21 mouse cellular contexts compared by ENCODE assay signal in the genomic region with DNA sequence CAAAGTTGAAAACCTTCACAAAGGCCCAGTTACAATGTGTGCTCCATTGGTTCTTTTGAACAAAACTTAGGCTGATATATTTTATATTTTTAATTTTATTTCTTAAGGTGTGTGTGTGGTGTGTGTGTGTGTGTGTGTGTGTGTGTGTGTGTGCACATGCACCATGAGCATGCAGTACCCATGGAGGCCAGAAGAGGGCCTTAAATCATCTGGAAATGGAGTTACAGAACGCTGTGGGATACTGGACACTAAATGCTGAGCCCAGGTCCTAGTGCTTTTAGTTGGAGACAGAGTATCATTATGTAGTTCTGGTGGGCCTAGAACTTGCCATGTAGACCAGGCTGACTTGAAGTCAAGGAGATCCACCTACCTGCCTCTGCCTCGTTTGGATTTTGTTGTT. TPM values are rescaled to one million over a fixed set of nuclear protein-coding genes. Genes with fewer than 3 reads are reported as not detected.
A peak's percentile ranks its signal among the peaks of the same experiment; 100 is the strongest.
DNase-seq lines count a peak whose midpoint lies in the region; ATAC-seq and TF ChIP-seq lines count a peak whose summit lies in the region.
"Had no signal": no experiment of that assay in that cellular context is flagged by ENCODE, and none has a peak within 500 bp of the region (broad histone marks: within the 10 kb centered on the region; RNA-seq: fewer than 3 reads in every experiment).

No protein-coding gene starts in this region.

- no peak overlapping the region for H3K4me2 ChIP-seq in lung, embryonic 14.5 days
- no peak overlapping the region for H3K4me2 ChIP-seq in intestine, embryonic 14.5 days (ENCODE audit: low read length)
- H3K4me2 ChIP-seq in liver, embryonic 14.5 days (ENCODE audit: low read depth), result no peak overlapping the region
- H3K4me2 ChIP-seq: forebrain, embryonic 15.5 days; heart, embryonic 11.5 days; hindbrain, embryonic 13.5 days had no signal

- H3K27ac ChIP-seq in lung, embryonic 14.5 days (ENCODE audit: low read depth), result peak overlapping the region; percentile 38; the same call in 1 of the 2 replicates
- H3K27ac ChIP-seq in intestine, embryonic 14.5 days (ENCODE audit: low read depth), result peak overlapping the region; percentile 43
- no peak overlapping the region for H3K27ac ChIP-seq in liver, embryonic 14.5 days
- H3K27ac ChIP-seq in thymus, adult 2 months (ENCODE audit: control insufficient read depth, insufficient read depth, low read length), result no peak overlapping the region
- H3K27ac ChIP-seq: forebrain, embryonic 15.5 days; hindbrain, embryonic 13.5 days; kidney, postnatal 0 days; layer of hippocampus, adult 2 months; midbrain, embryonic 10.5 days had no signal

- H3K9ac ChIP-seq in lung, embryonic 14.5 days, result no peak overlapping the region
- H3K9ac ChIP-seq in intestine, embryonic 14.5 days (ENCODE audit: low read length), result no peak overlapping the region
- H3K9ac ChIP-seq in liver, embryonic 14.5 days (replicated peaks), result no peak overlapping the region
- H3K9ac ChIP-seq: forebrain, embryonic 15.5 days; hindbrain, embryonic 13.5 days had no signal

- no peaks in the 10 kb centered on the region for H3K9me3 ChIP-seq in lung, embryonic 14.5 days (ENCODE audit: low read depth, low read length)
- H3K9me3 ChIP-seq in intestine, embryonic 14.5 days (ENCODE audit: control insufficient read depth, low read length), result peaks cover 3% of the 10 kb centered on the region
- no peaks in the 10 kb centered on the region; the same call in 1 of the 2 replicates for H3K9me3 ChIP-seq in liver, embryonic 14.5 days (ENCODE audit: control insufficient read depth, low read length)
- H3K9me3 ChIP-seq: forebrain, embryonic 15.5 days had no signal

- DNase-seq in lung, embryonic 14.5 days, result no peak
- no peak for DNase-seq in lung, postnatal 4 days
- no peak for DNase-seq in intestine, embryonic 14.5 days (ENCODE audit: low spot score)
- DNase-seq in liver, embryonic 14.5 days (ENCODE audit: low read depth in 3 of 3, low spot score in 3 of 3), result no peak
- no peak for DNase-seq in natural killer cell, adult 2 months (ENCODE audit: low spot score in 2 of 2)
- DNase-seq in layer of hippocampus, postnatal 25 days (ENCODE audit: extremely low spot score in 1 of 2, low spot score in 1 of 2), result no peak
- no peak for DNase-seq in thymus, adult 2 months
- DNase-seq: adrenal gland, postnatal 25 days; cerebellum, adult 11 months; cerebellum, postnatal 25 days; embryo, embryonic 11 days; gastrocnemius, postnatal 36 days; kidney, adult 18-20 months; right cerebral cortex, postnatal 25 days had no signal

- no peak for TF ChIP-seq POLR2A in thymus, adult 2 months (IDR thresholded peaks at IDR 0.05; ENCODE audit: control insufficient read depth, extremely low read depth, insufficient read depth, low read length, poor library complexity)

- ATAC-seq in lung, embryonic 14.5 days (ENCODE audit: insufficient read depth), result no peak
- no peak for ATAC-seq in intestine, embryonic 14.5 days (replicated peaks; ENCODE audit: low FRiP score, low TSS enrichment, low read depth)
- ATAC-seq in liver, embryonic 14.5 days (ENCODE audit: insufficient read depth), result no peak
- ATAC-seq: activated CD4-positive, CD25-positive, alpha-beta regulatory T cell, adult 4 months; forebrain, embryonic 15.5 days had no signal

- 78% methylated on average over 2 of the region's 2 CpGs for WGBS in lung, embryonic 14.5 days
- 81% methylated on average over 2 of the region's 2 CpGs for WGBS in intestine, embryonic 14.5 days
- WGBS in liver, embryonic 14.5 days (ENCODE audit: insufficient replicate concordance), result 63% methylated on average over 2 of the region's 2 CpGs
- 91% methylated on average over 2 of the region's 2 CpGs for WGBS in thymus, adult 2 months

- peaks cover 29% of the 10 kb centered on the region for H3K4me1 ChIP-seq in lung, embryonic 14.5 days (ENCODE audit: insufficient read depth)
- peaks cover 19% of the 10 kb centered on the region for H3K4me1 ChIP-seq in intestine, embryonic 14.5 days (replicated peaks; ENCODE audit: control insufficient read depth, insufficient read depth, low read length)
- peaks cover 6 to 12% of the 10 kb centered on the region in 2 experiments for H3K4me1 ChIP-seq in liver, embryonic 14.5 days (replicated peaks; ENCODE audit: control insufficient read depth in 2 of 2, insufficient read depth in 2 of 2, low read length in 1 of 2)
- H3K4me1 ChIP-seq in thymus, adult 2 months (replicated peaks; ENCODE audit: control insufficient read depth, insufficient read depth, low read length), result no peaks in the 10 kb centered on the region
- H3K4me1 ChIP-seq: forebrain, embryonic 15.5 days had no signal

- no peak overlapping the region for H3K4me3 ChIP-seq in lung, embryonic 14.5 days (ENCODE audit: low read depth, low read length)
- H3K4me3 ChIP-seq in intestine, embryonic 14.5 days (ENCODE audit: low read depth, low read length), result no peak overlapping the region
- H3K4me3 ChIP-seq in liver, embryonic 14.5 days (ENCODE audit: insufficient read depth in 1 of 2, low read depth in 2 of 2, low read length in 2 of 2), result no peak overlapping the region
- H3K4me3 ChIP-seq in thymus, adult 2 months (ENCODE audit: control insufficient read depth, insufficient read depth, low read length), result no peak overlapping the region
- H3K4me3 ChIP-seq: forebrain, embryonic 15.5 days; hindbrain, embryonic 13.5 days; layer of hippocampus, adult 2 months; midbrain, embryonic 10.5 days had no signal

- TF ChIP-seq CTCF in lung, embryonic 14.5 days (IDR thresholded peaks at IDR 0.05; ENCODE audit: low read depth), result peak; percentile 41; the same call in 1 of the 2 replicates
- peak; percentile 37; the same call in 1 of the 2 replicates for TF ChIP-seq CTCF in liver, embryonic 14.5 days (IDR thresholded peaks at IDR 0.05; ENCODE audit: low read depth)
- TF ChIP-seq CTCF in thymus, adult 2 months (IDR thresholded peaks at IDR 0.05; ENCODE audit: borderline replicate concordance, control insufficient read depth, extremely low read depth, insufficient read depth, low read length, poor library complexity), result no peak

- no peak for TF ChIP-seq EP300 in liver, embryonic 14.5 days (IDR thresholded peaks at IDR 0.05; ENCODE audit: low read depth)

- H3K36me3 ChIP-seq in lung, embryonic 14.5 days (ENCODE audit: insufficient read depth), result no peaks in the 10 kb centered on the region
- H3K36me3 ChIP-seq in intestine, embryonic 14.5 days (ENCODE audit: control insufficient read depth, insufficient read depth, low read length), result no peaks in the 10 kb centered on the region
- no peaks in the 10 kb centered on the region for H3K36me3 ChIP-seq in liver, embryonic 14.5 days (replicated peaks; ENCODE audit: control insufficient read depth, insufficient read depth, low read depth)
- no peaks in the 10 kb centered on the region for H3K36me3 ChIP-seq in thymus, adult 2 months (ENCODE audit: control insufficient read depth, insufficient read depth, low read length)
- H3K36me3 ChIP-seq: forebrain, embryonic 15.5 days; hindbrain, embryonic 13.5 days; midbrain, embryonic 10.5 days had no signal

- no peaks in the 10 kb centered on the region for H3K27me3 ChIP-seq in lung, embryonic 14.5 days (ENCODE audit: insufficient read depth, low read length)
- no peaks in the 10 kb centered on the region for H3K27me3 ChIP-seq in intestine, embryonic 14.5 days (replicated peaks; ENCODE audit: control insufficient read depth, insufficient read depth, low read length)
- no peaks in the 10 kb centered on the region for H3K27me3 ChIP-seq in liver, embryonic 14.5 days (ENCODE audit: control insufficient read depth, insufficient read depth, low read length)
- H3K27me3 ChIP-seq in thymus, adult 2 months (ENCODE audit: control insufficient read depth, insufficient read depth, low read length), result no peaks in the 10 kb centered on the region
- H3K27me3 ChIP-seq: forebrain, embryonic 15.5 days; hindbrain, embryonic 13.5 days had no signal

RNA-seq across cellular contexts. Expression of a gene that starts 13.5 kb away (rescaled TPM):
- 332 and 336 TPM in 2 replicates for polyA plus RNA-seq in lung, embryonic 14.5 days (2014; fragmentation: Nextera tagmentation; extraction: Ambion mirVana)
- polyA plus RNA-seq in intestine, embryonic 14.5 days (2014; fragmentation: Nextera tagmentation; extraction: Ambion mirVana), result 313 and 325 TPM in 2 replicates
- polyA plus RNA-seq in liver, embryonic 14.5 days (2012; rRNA removed), result 55.4 and 63.0 TPM in 2 replicates
- 105 and 110 TPM in 2 replicates for polyA plus RNA-seq in liver, embryonic 14.5 days (2014; fragmentation: Nextera tagmentation; extraction: Ambion mirVana)
- 100 to 1,000 TPM; 444 to 476 TPM for total RNA-seq in layer of hippocampus, postnatal 25 days (2021)
- 167 and 213 TPM in 2 replicates for polyA plus RNA-seq in thymus, adult 2 months (2012; rRNA removed)

RNA-seq across cellular contexts. Expression of a gene that starts 48.3 kb away (rescaled TPM):
- 501 and 531 TPM in 2 replicates for polyA plus RNA-seq in lung, embryonic 14.5 days (2014; fragmentation: Nextera tagmentation; extraction: Ambion mirVana)
- 530 and 580 TPM in 2 replicates for polyA plus RNA-seq in intestine, embryonic 14.5 days (2014; fragmentation: Nextera tagmentation; extraction: Ambion mirVana)
- 29.1 and 94.0 TPM in 2 replicates for polyA plus RNA-seq in liver, embryonic 14.5 days (2012; rRNA removed)
- 391 and 424 TPM in 2 replicates for polyA plus RNA-seq in liver, embryonic 14.5 days (2014; fragmentation: Nextera tagmentation; extraction: Ambion mirVana)
- total RNA-seq in layer of hippocampus, postnatal 25 days (2021), result 100 to 1,000 TPM; 186 to 223 TPM
- 38.0 and 65.3 TPM in 2 replicates for polyA plus RNA-seq in thymus, adult 2 months (2012; rRNA removed)

Comparison
In these comparisons a context has a peak if more than half of its experiments do, and no peak if none do; other contexts are left out.
1. H3K27ac ChIP-seq: peak in lung, embryonic 14.5 days (single experiment) and intestine, embryonic 14.5 days (single experiment); none in liver, embryonic 14.5 days (single experiment) and thymus, adult 2 months (single experiment).